Mouse (Mus musculus) pancreas, adult 10 weeks (tissue): ENCODE results near the gene Gm6205. TPM values are rescaled to one million over a fixed set of nuclear protein-coding genes. Genes with fewer than 3 reads are reported as not detected.

Experiments used
- polyA plus RNA-seq: library from polyadenylated mRNA; stranded (reverse); fragments of 350-450 nt; fragmentation: Illumina TruSeq; extraction: RNeasy Lipid Tissue Mini Kit (QIAGEN cat#74804); gene quantifications from one replicate; pipeline ENCODE4 v1.2.3, GENCODE M21; 2015; ENCODE audit warnings: low read depth, low replicate concordance; ENCODE audit not compliant: insufficient read depth

Gene Gm6205
- not detected for polyA plus RNA-seq

GRCm38 (mm10) chr5:94648082-94648481 is at the start of gene Gm6205:
Gene Gm6205 (plus strand): TSS chr5:94648382.

GRCm38 (mm10) chr5:94616242-94616641 is 31.9 kb upstream of the Gm6205 start, which contains the start of gene Gm3147:
Gene Gm3147 (minus strand): TSS chr5:94616342.

GRCm38 (mm10) chr5:94623679-94624078 is 24.5 kb upstream of the Gm6205 start, which contains the start of gene Gm6509:
Gene Gm6509 (plus strand): TSS chr5:94623979.

Other genes with a start within 250 kb of the Gm6205 start
- gene Gm7682, start 202.6 kb upstream of the Gm6205 start, polyA plus RNA-seq, result not detected
- not detected for gene Gm3139, start 122.1 kb upstream of the Gm6205 start, polyA plus RNA-seq
- gene Gm3147, start 32.0 kb upstream of the Gm6205 start, polyA plus RNA-seq, result not detected
- not detected for gene Gm6509, start 24.4 kb upstream of the Gm6205 start, polyA plus RNA-seq
- not detected for gene Gm3183, start 217.1 kb downstream of the Gm6205 start, polyA plus RNA-seq